Mouse (Mus musculus): ENCODE results near the gene Lrrc55. TPM values are rescaled to one million over a fixed set of nuclear protein-coding genes. Genes with fewer than 3 reads are reported as not detected.

Lrrc55 gene
- polyA plus RNA-seq, 1 experiment from 2014 or later: 1.0 TPM

DNA sequence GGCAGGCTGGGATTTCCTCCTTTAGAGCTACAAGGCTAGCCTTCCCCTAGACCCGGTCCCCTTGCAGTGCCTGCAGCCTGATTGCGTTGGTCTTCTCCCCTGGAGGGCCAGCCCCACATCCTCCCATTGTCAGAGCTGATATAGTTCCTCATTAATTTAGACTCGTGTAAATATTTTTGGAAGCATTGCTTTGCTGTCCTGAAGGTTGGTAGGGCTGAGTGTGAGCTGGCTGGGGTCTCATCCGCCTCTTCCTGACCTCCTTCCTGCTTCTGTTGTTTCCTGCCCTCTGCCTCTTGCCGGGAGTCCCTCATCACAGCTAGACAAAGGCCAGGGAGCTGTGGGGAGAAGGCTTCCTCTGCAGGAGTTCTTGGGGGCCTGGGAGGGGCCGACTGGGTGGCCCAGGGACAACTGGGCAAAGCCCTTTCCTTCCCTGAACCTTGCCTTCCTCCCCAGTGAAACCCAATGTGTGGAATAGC lies 67.5 kb downstream of the Lrrc55 start:
- no peaks in the 10 kb centered on the region for H3K9me3 ChIP-seq (replicated peaks)
- H3K27ac ChIP-seq (replicated peaks): no peak overlapping the region; the same call in 1 of the 2 replicates
- no peak overlapping the region for H3K4me2 ChIP-seq (replicated peaks)
- H3K27me3 ChIP-seq: no peaks in the 10 kb centered on the region
- peak; percentile 43; the same call in 1 of the 2 replicates for ATAC-seq (ENCODE audit: insufficient number of reproducible peaks, low FRiP score, low TSS enrichment, low read depth)
- H3K36me3 ChIP-seq: no peaks in the 10 kb centered on the region
- H3K4me3 ChIP-seq (replicated peaks): no peak overlapping the region
- H3K4me1 ChIP-seq: no peaks in the 10 kb centered on the region
- H3K9ac ChIP-seq: no peak overlapping the region
- 51% methylated on average over 6 of the region's 6 CpGs for WGBS

DNA sequence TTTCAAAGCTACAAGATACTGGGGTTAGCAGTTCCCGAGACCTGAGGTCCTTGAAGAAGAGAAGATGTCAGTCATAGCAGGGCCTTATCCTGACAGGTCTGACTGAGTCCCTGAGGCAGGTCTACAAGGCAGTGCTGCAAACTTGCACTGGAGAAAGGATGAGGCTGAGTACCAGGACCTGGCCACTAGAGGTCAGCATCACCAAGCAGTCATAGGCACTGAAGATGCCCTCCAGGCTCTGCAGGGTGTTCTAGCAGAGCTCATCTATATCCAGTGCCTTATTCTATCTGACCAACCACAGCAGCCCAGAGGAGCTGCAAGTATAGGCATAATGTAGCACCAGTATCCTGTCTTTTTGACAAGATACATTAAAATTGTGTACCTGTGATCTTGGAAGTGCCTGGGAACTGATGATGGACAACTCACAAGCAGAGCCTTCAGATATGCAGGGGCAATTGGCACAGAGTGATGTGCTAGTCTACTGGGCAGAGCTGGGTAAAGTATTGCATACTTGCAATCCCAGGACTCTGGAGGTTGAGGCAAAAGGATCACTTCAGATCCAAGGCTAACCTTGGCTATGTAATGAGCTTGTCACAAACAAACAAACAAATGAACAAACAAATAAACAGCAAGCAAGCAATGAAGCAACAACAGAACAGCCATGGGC lies 73.0 kb downstream of the Lrrc55 start:
- Histone ChIP-seq H3K4me3 (replicated peaks) (no peak overlapping the region), H3K36me3 (no peaks in the 10 kb centered on the region), H3K9me3 (replicated peaks) (no peaks in the 10 kb centered on the region), H3K27me3 (no peaks in the 10 kb centered on the region), H3K4me1 (no peaks in the 10 kb centered on the region), H3K9ac (no peak overlapping the region), H3K27ac (replicated peaks) (no peak overlapping the region), H3K4me2 (replicated peaks) (no peak overlapping the region)
- ATAC-seq (ENCODE audit: insufficient number of reproducible peaks, low FRiP score, low TSS enrichment, low read depth): peak; percentile 54; the same call in 1 of the 2 replicates
- 38% methylated on average over 1 of the region's 1 CpGs for whole genome bisulfite sequencing

DNA sequence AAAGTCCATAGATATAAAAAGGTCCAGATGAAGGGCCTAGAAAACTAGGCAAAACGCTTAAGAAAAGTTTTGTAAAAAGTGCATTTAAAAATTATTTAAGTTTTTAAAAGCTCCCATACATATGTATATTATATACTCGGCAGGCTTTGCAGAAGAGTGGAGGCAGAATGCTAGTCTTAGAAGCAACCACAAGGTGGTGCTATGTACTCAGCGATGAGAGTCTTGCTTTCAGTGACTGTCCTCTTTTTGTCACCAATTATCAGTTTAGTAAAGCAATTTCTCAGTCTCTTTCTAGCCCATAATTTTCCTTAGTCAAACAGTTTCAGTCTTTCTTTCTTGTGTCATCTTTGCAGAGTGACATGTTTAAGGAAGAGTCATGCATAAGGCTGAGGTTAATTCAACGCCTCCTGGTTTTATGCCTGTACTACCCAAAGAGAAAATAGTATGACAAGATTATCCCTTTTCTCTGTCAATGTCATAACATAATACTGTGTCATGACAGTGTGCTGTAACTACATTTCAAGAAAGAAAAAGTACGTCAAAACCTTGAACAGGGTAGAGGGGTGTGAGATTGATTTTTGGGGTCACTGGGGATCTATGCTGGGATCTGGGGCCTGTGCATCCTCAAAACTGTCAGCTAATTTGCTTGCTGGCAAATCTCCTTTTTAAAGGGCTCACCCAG lies 73.7 kb downstream of the Lrrc55 start:
- Histone ChIP-seq H3K27me3 (no peaks in the 10 kb centered on the region), H3K9ac (no peak overlapping the region), H3K4me1 (no peaks in the 10 kb centered on the region), H3K4me2 (replicated peaks) (no peak overlapping the region), H3K9me3 (replicated peaks) (no peaks in the 10 kb centered on the region), H3K36me3 (no peaks in the 10 kb centered on the region), H3K4me3 (replicated peaks) (no peak overlapping the region), H3K27ac (replicated peaks) (no peak overlapping the region)
- ATAC-seq (ENCODE audit: insufficient number of reproducible peaks, low FRiP score, low TSS enrichment, low read depth): no peak
- 28% methylated on average over 5 of the region's 5 CpGs for WGBS

Other genes starting within 250 kb of the Lrrc55 start
- not detected in 2 replicates for gene Prg2, start 216.7 kb downstream of the Lrrc55 start, polyA plus RNA-seq (2015; fragmentation: Nextera tagmentation; extraction: Ambion mirVana)
- gene Prg3, start 209.0 kb downstream of the Lrrc55 start, polyA plus RNA-seq (2015; fragmentation: Nextera tagmentation; extraction: Ambion mirVana): not detected in 2 replicates
- gene Ssrp1, start 160.0 kb downstream of the Lrrc55 start, polyA plus RNA-seq (2015; fragmentation: Nextera tagmentation; extraction: Ambion mirVana): 236 and 250 TPM in 2 replicates
- gene P2rx3, start 159.7 kb downstream of the Lrrc55 start, polyA plus RNA-seq (2015; fragmentation: Nextera tagmentation; extraction: Ambion mirVana): 1.2 and 1.7 TPM in 2 replicates
- 63.8 and 68.0 TPM in 2 replicates for gene Tnks1bp1, start 149.2 kb downstream of the Lrrc55 start, polyA plus RNA-seq (2015; fragmentation: Nextera tagmentation; extraction: Ambion mirVana)
- 62.5 and 64.8 TPM in 2 replicates for gene Aplnr, start 61.0 kb downstream of the Lrrc55 start, polyA plus RNA-seq (2015; fragmentation: Nextera tagmentation; extraction: Ambion mirVana)
- 0.37 TPM in 1 of 2 replicates, not detected in the other for gene Olfr987, start 142.1 kb upstream of the Lrrc55 start, polyA plus RNA-seq (2015; fragmentation: Nextera tagmentation; extraction: Ambion mirVana)
- gene Olfr988, start 166.0 kb upstream of the Lrrc55 start, polyA plus RNA-seq (2015; fragmentation: Nextera tagmentation; extraction: Ambion mirVana): not detected in 2 replicates
- 0.09 TPM in 1 of 2 replicates, not detected in the other for gene Olfr992, start 212.3 kb upstream of the Lrrc55 start, polyA plus RNA-seq (2015; fragmentation: Nextera tagmentation; extraction: Ambion mirVana)
- not detected in 2 replicates for gene Olfr993, start 217.7 kb upstream of the Lrrc55 start, polyA plus RNA-seq (2015; fragmentation: Nextera tagmentation; extraction: Ambion mirVana)
- gene Olfr994, start 239.3 kb upstream of the Lrrc55 start, polyA plus RNA-seq (2015; fragmentation: Nextera tagmentation; extraction: Ambion mirVana): 0.35 TPM in 1 of 2 replicates, not detected in the other
- not detected in 2 replicates for gene Olfr995, start 246.4 kb upstream of the Lrrc55 start, polyA plus RNA-seq (2015; fragmentation: Nextera tagmentation; extraction: Ambion mirVana)

All from embryonic facial prominence, embryonic 15.5 days (tissue).